Mouse (Mus musculus): ENCODE data around the gene Dgcr6. TPM values are rescaled to one million over a fixed set of nuclear protein-coding genes. Genes with fewer than 3 reads are reported as not detected.

Gene Dgcr6
- polyA plus RNA-seq, 1 experiment: 31.0 TPM

GRCm38 (mm10) chr16:18059243-18059642 lies 6.6 kb downstream of the Dgcr6 start:
- no peak for TF ChIP-seq EP300 (IDR thresholded peaks at IDR 0.05; ENCODE audit: insufficient read depth, low read depth, low read length)
- TF ChIP-seq CTCF (IDR thresholded peaks at IDR 0.05; ENCODE audit: low read depth, low read length): no peak
- TF ChIP-seq POLR2A (IDR thresholded peaks at IDR 0.05; ENCODE audit: insufficient read depth, low read length): no peak
- Histone ChIP-seq H3K36me3 (ENCODE audit: control insufficient read depth, insufficient read depth, low read length, poor library complexity, severe bottlenecking) (no peaks in the 10 kb centered on the region), H3K9ac (ENCODE audit: low read depth, poor library complexity, severe bottlenecking) (no peak overlapping the region), H3K27ac (ENCODE audit: insufficient read depth, low read length) (no peak overlapping the region), H3K9me3 (replicated peaks; ENCODE audit: control insufficient read depth, insufficient read depth, low read length, poor library complexity, severe bottlenecking) (no peaks in the 10 kb centered on the region), H3K27me3 (ENCODE audit: control insufficient read depth, insufficient read depth, low read length, poor library complexity, severe bottlenecking) (no peaks in the 10 kb centered on the region), H3K4me1 (ENCODE audit: control insufficient read depth, insufficient read depth, low read length) (no peaks in the 10 kb centered on the region), H3K4me3 (ENCODE audit: low read depth, low read length) (no peak overlapping the region)

DNA sequence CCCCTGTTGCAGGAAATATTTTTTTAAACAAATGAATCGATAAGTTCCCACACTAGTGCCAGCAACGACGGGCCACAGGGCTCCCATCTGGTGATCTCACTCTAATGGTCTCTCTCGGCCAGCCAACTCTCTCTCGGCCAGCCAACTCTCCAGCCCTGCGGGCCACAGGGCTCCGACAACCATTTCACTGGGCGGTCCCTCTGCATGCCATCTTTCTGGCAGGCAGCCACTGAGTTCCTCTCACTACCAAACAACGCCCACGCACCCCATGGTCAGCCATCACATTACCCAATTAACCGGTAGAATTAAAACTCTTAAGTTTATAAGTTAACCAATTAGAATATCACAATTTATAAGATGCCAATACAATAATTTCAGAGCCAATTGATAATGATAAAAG lies 8.5 kb downstream of the Dgcr6 start:
- no peak overlapping the region for H3K4me3 ChIP-seq (ENCODE audit: low read depth, low read length)
- TF ChIP-seq CTCF (IDR thresholded peaks at IDR 0.05; ENCODE audit: low read depth, low read length) (no peak), POLR2A (IDR thresholded peaks at IDR 0.05; ENCODE audit: insufficient read depth, low read length) (no peak), EP300 (IDR thresholded peaks at IDR 0.05; ENCODE audit: insufficient read depth, low read depth, low read length) (no peak)
- no peak overlapping the region for H3K9ac ChIP-seq (ENCODE audit: low read depth, poor library complexity, severe bottlenecking)
- H3K27me3 ChIP-seq (ENCODE audit: control insufficient read depth, insufficient read depth, low read length, poor library complexity, severe bottlenecking): no peaks in the 10 kb centered on the region
- no peaks in the 10 kb centered on the region for H3K9me3 ChIP-seq (replicated peaks; ENCODE audit: control insufficient read depth, insufficient read depth, low read length, poor library complexity, severe bottlenecking)
- no peaks in the 10 kb centered on the region for H3K36me3 ChIP-seq (ENCODE audit: control insufficient read depth, insufficient read depth, low read length, poor library complexity, severe bottlenecking)
- H3K4me1 ChIP-seq (ENCODE audit: control insufficient read depth, insufficient read depth, low read length): no peaks in the 10 kb centered on the region
- H3K27ac ChIP-seq (ENCODE audit: insufficient read depth, low read length): no peak overlapping the region

GRCm38 (mm10) chr16:18066060-18067009 lies 13.7 kb downstream of the Dgcr6 start:
- Histone ChIP-seq H3K36me3 (ENCODE audit: control insufficient read depth, insufficient read depth, low read length, poor library complexity, severe bottlenecking) (no peaks in the 10 kb centered on the region), H3K27ac (ENCODE audit: insufficient read depth, low read length) (peak overlapping the region; percentile 78), H3K9me3 (replicated peaks; ENCODE audit: control insufficient read depth, insufficient read depth, low read length, poor library complexity, severe bottlenecking) (no peaks in the 10 kb centered on the region), H3K27me3 (ENCODE audit: control insufficient read depth, insufficient read depth, low read length, poor library complexity, severe bottlenecking) (no peaks in the 10 kb centered on the region), H3K4me3 (ENCODE audit: low read depth, low read length) (peak overlapping the region; percentile 84), H3K9ac (ENCODE audit: low read depth, poor library complexity, severe bottlenecking) (peak overlapping the region; percentile 58), H3K4me1 (ENCODE audit: control insufficient read depth, insufficient read depth, low read length) (no peaks in the 10 kb centered on the region)
- TF ChIP-seq EP300 (IDR thresholded peaks at IDR 0.05; ENCODE audit: insufficient read depth, low read depth, low read length) (no peak), CTCF (IDR thresholded peaks at IDR 0.05; ENCODE audit: low read depth, low read length) (no peak), POLR2A (IDR thresholded peaks at IDR 0.05; ENCODE audit: insufficient read depth, low read length) (peak; percentile 44)

GRCm38 (mm10) chr16:18068653-18069376 lies 16.2 kb downstream of the Dgcr6 start:
- Histone ChIP-seq H3K27me3 (ENCODE audit: control insufficient read depth, insufficient read depth, low read length, poor library complexity, severe bottlenecking) (no peaks in the 10 kb centered on the region), H3K9ac (ENCODE audit: low read depth, poor library complexity, severe bottlenecking) (no peak overlapping the region), H3K4me1 (ENCODE audit: control insufficient read depth, insufficient read depth, low read length) (no peaks in the 10 kb centered on the region), H3K36me3 (ENCODE audit: control insufficient read depth, insufficient read depth, low read length, poor library complexity, severe bottlenecking) (no peaks in the 10 kb centered on the region), H3K27ac (ENCODE audit: insufficient read depth, low read length) (no peak overlapping the region), H3K4me3 (ENCODE audit: low read depth, low read length) (no peak overlapping the region), H3K9me3 (replicated peaks; ENCODE audit: control insufficient read depth, insufficient read depth, low read length, poor library complexity, severe bottlenecking) (no peaks in the 10 kb centered on the region)
- TF ChIP-seq CTCF (IDR thresholded peaks at IDR 0.05; ENCODE audit: low read depth, low read length) (no peak), POLR2A (IDR thresholded peaks at IDR 0.05; ENCODE audit: insufficient read depth, low read length) (no peak), EP300 (IDR thresholded peaks at IDR 0.05; ENCODE audit: insufficient read depth, low read depth, low read length) (no peak)

- H3K9ac ChIP-seq (ENCODE audit: low read depth, poor library complexity, severe bottlenecking): no peak overlapping the region
- H3K36me3 ChIP-seq (ENCODE audit: control insufficient read depth, insufficient read depth, low read length, poor library complexity, severe bottlenecking): no peaks in the 10 kb centered on the region
- H3K4me3 ChIP-seq (ENCODE audit: low read depth, low read length): no peak overlapping the region
- no peaks in the 10 kb centered on the region for H3K27me3 ChIP-seq (ENCODE audit: control insufficient read depth, insufficient read depth, low read length, poor library complexity, severe bottlenecking)
- no peaks in the 10 kb centered on the region for H3K4me1 ChIP-seq (ENCODE audit: control insufficient read depth, insufficient read depth, low read length)
- no peak for TF ChIP-seq POLR2A (IDR thresholded peaks at IDR 0.05; ENCODE audit: insufficient read depth, low read length)
- no peak for TF ChIP-seq CTCF (IDR thresholded peaks at IDR 0.05; ENCODE audit: low read depth, low read length)
- TF ChIP-seq EP300 (IDR thresholded peaks at IDR 0.05; ENCODE audit: insufficient read depth, low read depth, low read length): no peak
- H3K27ac ChIP-seq (ENCODE audit: insufficient read depth, low read length): no peak overlapping the region
- H3K9me3 ChIP-seq (replicated peaks; ENCODE audit: control insufficient read depth, insufficient read depth, low read length, poor library complexity, severe bottlenecking): no peaks in the 10 kb centered on the region
Measured at GRCm38 (mm10) chr16:18070798-18071197, 18.1 kb downstream of the Dgcr6 start.

All from ES-Bruce4 (cell line).